Comparison of ENCODE assay signal across 8 mouse cellular contexts in genomic region chr19:24753617-24754439, GRCm38 (mm10).
DNase-seq lines count a peak whose midpoint lies in the region; ATAC-seq and TF ChIP-seq lines count a peak whose summit lies in the region.

No protein-coding gene starts in this region.

- ATAC-seq in forebrain, embryonic 14.5 days, result no peak
- ATAC-seq in forebrain, embryonic 16.5 days, result no peak
- 0 out of 2 replicates have a peak, but pooled peaks have one; percentile 49 for ATAC-seq in heart, postnatal 0 days (ENCODE audit: insufficient read depth, low read depth)
- peak; percentile 38; the same call in 1 of the 2 replicates for ATAC-seq in lung, embryonic 14.5 days (ENCODE audit: insufficient read depth)

- no peak overlapping the region for H3K27ac ChIP-seq in forebrain, embryonic 14.5 days (ENCODE audit: low read depth, low read length)
- no peak overlapping the region for H3K27ac ChIP-seq in forebrain, embryonic 16.5 days (ENCODE audit: low read length)
- 0 out of 2 replicates have a peak overlapping the region, but pooled peaks have one; percentile 3 for H3K27ac ChIP-seq in heart, postnatal 0 days (ENCODE audit: low read depth)
- peak overlapping the region; percentile 58 for H3K27ac ChIP-seq in lung, embryonic 14.5 days (ENCODE audit: low read depth)

- H3K27me3 ChIP-seq in forebrain, embryonic 14.5 days (replicated peaks; ENCODE audit: control insufficient read depth, insufficient read depth, low read length), result no peaks in the 10 kb centered on the region
- no peaks in the 10 kb centered on the region for H3K27me3 ChIP-seq in forebrain, embryonic 16.5 days (replicated peaks; ENCODE audit: control insufficient read depth, insufficient read depth, low read length)
- H3K27me3 ChIP-seq in heart, postnatal 0 days (ENCODE audit: control insufficient read depth, insufficient read depth, low read length), result no peaks in the 10 kb centered on the region
- H3K27me3 ChIP-seq in lung, embryonic 14.5 days (ENCODE audit: insufficient read depth, low read length), result no peaks in the 10 kb centered on the region

- H3K4me3 ChIP-seq in forebrain, embryonic 14.5 days (ENCODE audit: low read depth, low read length), result no peak overlapping the region
- no peak overlapping the region for H3K4me3 ChIP-seq in forebrain, embryonic 16.5 days (replicated peaks; ENCODE audit: low read length)
- H3K4me3 ChIP-seq in heart, postnatal 0 days (ENCODE audit: low read depth, low read length), result no peak overlapping the region
- H3K4me3 ChIP-seq in lung, embryonic 14.5 days (ENCODE audit: low read depth, low read length), result no peak overlapping the region

- WGBS in forebrain, embryonic 14.5 days, result 26% methylated on average over 14 of the region's 14 CpGs
- WGBS in forebrain, embryonic 16.5 days, result 30% methylated on average over 14 of the region's 14 CpGs
- WGBS in heart, postnatal 0 days, result 39% methylated on average over 14 of the region's 14 CpGs
- 29% methylated on average over 14 of the region's 14 CpGs for WGBS in lung, embryonic 14.5 days

- H3K4me1 ChIP-seq in forebrain, embryonic 14.5 days (ENCODE audit: control insufficient read depth, insufficient read depth, low read length), result peaks cover 8% of the 10 kb centered on the region
- peaks cover 7% of the 10 kb centered on the region for H3K4me1 ChIP-seq in forebrain, embryonic 16.5 days (replicated peaks; ENCODE audit: control insufficient read depth, insufficient read depth, low read length)
- H3K4me1 ChIP-seq in heart, postnatal 0 days (ENCODE audit: control insufficient read depth, insufficient read depth), result peaks cover 43% of the 10 kb centered on the region
- H3K4me1 ChIP-seq in lung, embryonic 14.5 days (ENCODE audit: insufficient read depth), result peaks cover 12% of the 10 kb centered on the region

- no peak; the same call in 1 of the 2 replicates for TF ChIP-seq EP300 in heart, postnatal 0 days (IDR thresholded peaks at IDR 0.05; ENCODE audit: low read depth)

- H3K9me3 ChIP-seq in forebrain, embryonic 14.5 days (replicated peaks; ENCODE audit: control insufficient read depth, low read length), result no peaks in the 10 kb centered on the region
- H3K9me3 ChIP-seq in forebrain, embryonic 16.5 days (ENCODE audit: control insufficient read depth, low read length), result no peaks in the 10 kb centered on the region
- H3K9me3 ChIP-seq in heart, postnatal 0 days (replicated peaks; ENCODE audit: control insufficient read depth, low read length), result no peaks in the 10 kb centered on the region
- H3K9me3 ChIP-seq in lung, embryonic 14.5 days (ENCODE audit: low read depth, low read length), result no peaks in the 10 kb centered on the region

- no peak overlapping the region for H3K9ac ChIP-seq in forebrain, embryonic 14.5 days (ENCODE audit: low read length)
- no peak overlapping the region for H3K9ac ChIP-seq in forebrain, embryonic 16.5 days (replicated peaks; ENCODE audit: low read depth, low read length)
- H3K9ac ChIP-seq in heart, postnatal 0 days (replicated peaks; ENCODE audit: low read depth, low read length), result no peak overlapping the region
- no peak overlapping the region for H3K9ac ChIP-seq in lung, embryonic 14.5 days

- H3K4me2 ChIP-seq in forebrain, embryonic 14.5 days (ENCODE audit: low read length), result no peak overlapping the region
- no peak overlapping the region for H3K4me2 ChIP-seq in forebrain, embryonic 16.5 days (ENCODE audit: low read length)
- H3K4me2 ChIP-seq in heart, postnatal 0 days (ENCODE audit: low read depth, low read length), result no peak overlapping the region
- peak overlapping the region; percentile 18; the same call in 1 of the 2 replicates for H3K4me2 ChIP-seq in lung, embryonic 14.5 days

- TF ChIP-seq CTCF in heart, postnatal 0 days (IDR thresholded peaks at IDR 0.05; ENCODE audit: low read depth), result no peak
- TF ChIP-seq CTCF in lung, embryonic 14.5 days (IDR thresholded peaks at IDR 0.05; ENCODE audit: low read depth), result no peak

- H3K36me3 ChIP-seq in forebrain, embryonic 14.5 days (ENCODE audit: control insufficient read depth, insufficient read depth, low read length), result no peaks in the 10 kb centered on the region
- H3K36me3 ChIP-seq in forebrain, embryonic 16.5 days (ENCODE audit: control insufficient read depth, insufficient read depth), result no peaks in the 10 kb centered on the region
- H3K36me3 ChIP-seq in heart, postnatal 0 days (replicated peaks; ENCODE audit: control insufficient read depth, insufficient read depth, low read length), result no peaks in the 10 kb centered on the region
- H3K36me3 ChIP-seq in lung, embryonic 14.5 days (ENCODE audit: insufficient read depth), result no peaks in the 10 kb centered on the region

- DNase-seq in forebrain, embryonic 14.5 days (ENCODE audit: low spot score), result peak; percentile 47
- peak; percentile 32 for DNase-seq in Muller cell, postnatal 12 days (ENCODE audit: inconsistent ontology term)
- DNase-seq in heart, postnatal 0 days (ENCODE audit: low spot score), result no peak
- peak; percentile 39 for DNase-seq in lung, embryonic 14.5 days
- no peak for DNase-seq in ovary, postnatal 14 days (ENCODE audit: low spot score)
- DNase-seq in thymus, postnatal 14 days, result no peak
- DNase-seq in adrenal gland, postnatal 36 days, result no peak

Comparison
In these comparisons a context has a peak if more than half of its experiments do, and no peak if none do; other contexts are left out.
1. ATAC-seq: peak in heart, postnatal 0 days (single experiment) and lung, embryonic 14.5 days (single experiment); none in forebrain, embryonic 14.5 days (single experiment) and forebrain, embryonic 16.5 days (single experiment).
2. DNase-seq: peak in forebrain, embryonic 14.5 days (single experiment), Muller cell, postnatal 12 days (single experiment) and lung, embryonic 14.5 days (single experiment); none in heart, postnatal 0 days (single experiment), ovary, postnatal 14 days (single experiment), thymus, postnatal 14 days (single experiment) and adrenal gland, postnatal 36 days (0 of 2).
3. H3K27ac ChIP-seq: peak in heart, postnatal 0 days (single experiment) and lung, embryonic 14.5 days (single experiment); none in forebrain, embryonic 14.5 days (single experiment) and forebrain, embryonic 16.5 days (single experiment).